Mouse (Mus musculus) frontal cortex, adult (tissue): ENCODE results near the gene Id3.
A peak's percentile ranks its signal among the peaks of the same experiment; 100 is the strongest.
"Not testable (repeated sequence)": the region's sequence is repeated elsewhere in the genome, so short reads cannot be mapped to it uniquely, and the experiment has no call there.

Experiments used
- ATAC-seq: cut with Nextera tagmentation; 2 replicates; pipeline ENCODE4 v1.9.2; 2017; ENCODE audit warnings: mild to moderate bottlenecking, moderate library complexity, mixed read lengths; ENCODE audit not compliant: low TSS enrichment

Gene Id3

GRCm38 (mm10) chr4:136143193-136143976 lies at the start of gene Id3:
Gene Id3, plus strand, starts transcription at chr4:136143497.
- ATAC-seq, result no peak

GRCm38 (mm10) chr4:136094519-136095219 lies 48.6 kb upstream of the Id3 start:
- no peak for ATAC-seq

GRCm38 (mm10) chr4:136095490-136096105 lies 47.7 kb upstream of the Id3 start:
- no peak for ATAC-seq

- no peak for ATAC-seq
Observed at GRCm38 (mm10) chr4:136096446-136097113, 46.7 kb upstream of the Id3 start.

GRCm38 (mm10) chr4:136098446-136098845 lies 44.9 kb upstream of the Id3 start:
- ATAC-seq, result no peak

- no peak for ATAC-seq
Observed at GRCm38 (mm10) chr4:136100396-136101070, 42.8 kb upstream of the Id3 start.

GRCm38 (mm10) chr4:136101753-136102152 lies 41.5 kb upstream of the Id3 start:
- ATAC-seq, result not testable (repeated sequence)

- no peak for ATAC-seq
Observed at GRCm38 (mm10) chr4:136104590-136105337, 38.5 kb upstream of the Id3 start.

- no peak for ATAC-seq
Observed at GRCm38 (mm10) chr4:136106880-136107301, 36.4 kb upstream of the Id3 start.

- no peak for ATAC-seq
Observed at GRCm38 (mm10) chr4:136109153-136109552, 34.1 kb upstream of the Id3 start.

- no peak for ATAC-seq
Observed at GRCm38 (mm10) chr4:136109941-136110900, 33.1 kb upstream of the Id3 start.

- ATAC-seq, result no peak
Observed at GRCm38 (mm10) chr4:136112344-136112743, 31.0 kb upstream of the Id3 start.

- ATAC-seq, result no peak
Observed at GRCm38 (mm10) chr4:136114747-136115146, 28.6 kb upstream of the Id3 start.

GRCm38 (mm10) chr4:136117022-136117421 lies 26.3 kb upstream of the Id3 start:
- ATAC-seq, result peak; percentile 55; the same call in 1 of the 2 replicates

GRCm38 (mm10) chr4:136120041-136120440 lies 23.3 kb upstream of the Id3 start:
- no peak for ATAC-seq

- no peak for ATAC-seq
Observed at GRCm38 (mm10) chr4:136121158-136121557, 22.1 kb upstream of the Id3 start.

GRCm38 (mm10) chr4:136121844-136122468 lies 21.3 kb upstream of the Id3 start:
- ATAC-seq, result no peak

- peak; percentile 50; the same call in 1 of the 2 replicates for ATAC-seq
Observed at GRCm38 (mm10) chr4:136123111-136123791, 20.0 kb upstream of the Id3 start.

GRCm38 (mm10) chr4:136123792-136124161 lies 19.5 kb upstream of the Id3 start:
- no peak for ATAC-seq
